Mouse (Mus musculus) lung, embryonic 16.5 days (tissue): ENCODE results near the gene Foxa1. TPM values are rescaled to one million over a fixed set of nuclear protein-coding genes. Genes with fewer than 3 reads are reported as not detected.

ENCODE experiments used
- ATAC-seq: fragments of 200-750 bp; cut with Nextera tagmentation; 2 replicates; pipeline ENCODE4 v1.8.0; 2017; ENCODE audit warnings: low read depth, mild to moderate bottlenecking, moderate library complexity
- H3K27ac ChIP-seq: fragments of 300-500 bp; sonication (generic); 2 replicates; pipeline ENCODE4 v1.5.1; 2014; ENCODE audit warnings: mild to moderate bottlenecking, control low read depth, low read length
- H3K27me3 ChIP-seq: fragments of 300-500 bp; sonication (generic); 2 replicates; pipeline ENCODE4 v1.6.1; 2014; ENCODE audit warnings: low read depth, low read length, mixed read lengths; ENCODE audit not compliant: control insufficient read depth, insufficient read depth
- H3K36me3 ChIP-seq: fragments of 300-500 bp; sonication (generic); 2 replicates; pipeline ENCODE4 v1.6.1; 2014; ENCODE audit warnings: low read length; ENCODE audit not compliant: control insufficient read depth, insufficient read depth
- H3K4me1 ChIP-seq: fragments of 300-500 bp; sonication (generic); replicated peaks from 2 replicates; pipeline ENCODE4 v1.6.1; 2014; ENCODE audit warnings: low read length, mixed read lengths; ENCODE audit not compliant: control insufficient read depth, insufficient read depth
- H3K4me2 ChIP-seq: fragments of 300-500 bp; sonication (generic); 2 replicates; pipeline ENCODE4 v1.6.1; 2014; ENCODE audit warnings: low read depth, low read length, control low read depth
- H3K4me3 ChIP-seq: fragments of 300-500 bp; sonication (generic); 2 replicates; pipeline ENCODE4 v1.5.1; 2014; ENCODE audit warnings: mild to moderate bottlenecking, low read length, control low read depth
- H3K9ac ChIP-seq: fragments of 300-500 bp; sonication (generic); 2 replicates; pipeline ENCODE4 v1.6.1; 2014; ENCODE audit warnings: low read length, control low read depth
- H3K9me3 ChIP-seq: fragments of 300-500 bp; sonication (generic); 2 replicates; pipeline ENCODE4 v1.6.1; 2016; ENCODE audit warnings: low read length; ENCODE audit not compliant: control insufficient read depth
- WGBS: fragments of 180-500 bp; shearing (Covaris S2); extraction: QIAGEN DNeasy Blood & Tissue Kit; methylation state at CpG from one replicate; pipeline ENCODE4 v1.1.7; 2014; 5-methylcytosine and 5-hydroxymethylcytosine counted together
- polyA plus RNA-seq: library from polyadenylated mRNA; unstranded; fragments of >200 nt; fragmentation: Nextera tagmentation; extraction: Ambion mirVana; gene quantifications from 2 replicates; pipeline ENCODE4 v1.2.1, GENCODE M21; 2015

Gene Foxa1
- polyA plus RNA-seq, 1 experiment from 2014 or later = 7.5 TPM

DNA sequence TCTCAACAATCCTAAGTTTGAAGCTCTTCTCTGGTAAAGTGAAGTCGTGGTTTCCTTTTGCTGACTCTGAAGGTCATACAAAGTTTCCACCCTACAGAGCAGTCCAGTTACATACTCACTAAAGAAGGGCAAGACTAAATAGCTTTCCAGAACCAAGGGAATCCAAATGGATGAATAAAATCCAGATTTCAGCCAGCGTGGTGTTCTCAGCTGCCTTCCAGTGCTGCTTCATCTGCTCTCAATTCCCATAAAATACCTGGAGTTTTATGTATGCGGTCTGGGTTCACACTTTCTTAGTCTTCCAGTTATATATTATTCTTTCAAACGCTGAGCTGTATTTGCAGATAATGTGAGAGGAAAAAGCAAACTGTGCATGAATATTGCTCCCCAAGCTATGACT, 35.6 kb downstream of the Foxa1 start:
- Histone ChIP-seq H3K4me3 (no peak overlapping the region), H3K9me3 (no peaks in the 10 kb centered on the region), H3K4me1 (peaks cover 2% of the 10 kb centered on the region; the same call in 1 of the 2 replicates), H3K4me2 (no peak overlapping the region), H3K9ac (no peak overlapping the region), H3K27ac (no peak overlapping the region), H3K27me3 (no peaks in the 10 kb centered on the region), H3K36me3 (no peaks in the 10 kb centered on the region)
- WGBS = 79% methylated on average over 4 of the region's 4 CpGs
- no peak for ATAC-seq

DNA sequence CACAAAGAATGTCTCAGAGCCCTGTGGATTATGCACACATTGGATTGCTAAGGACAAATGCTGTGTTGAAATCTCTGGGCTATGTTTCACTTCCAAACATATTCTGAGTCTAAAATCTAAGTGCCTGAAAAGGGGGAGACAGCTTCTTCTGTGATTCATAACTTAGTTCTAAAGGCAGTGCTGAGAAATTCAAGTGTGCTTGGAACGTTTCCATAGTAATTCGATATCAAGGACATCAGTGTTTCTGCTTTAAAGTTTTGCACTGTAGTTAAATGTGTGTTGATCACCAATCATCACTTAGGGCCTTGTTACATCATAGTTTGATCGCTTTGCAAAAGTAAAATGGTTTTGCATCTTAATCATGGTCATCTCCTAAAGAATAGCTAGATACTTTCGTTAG, 37.0 kb downstream of the Foxa1 start:
- Histone ChIP-seq H3K4me1 (no peaks in the 10 kb centered on the region; the same call in 1 of the 2 replicates), H3K4me2 (no peak overlapping the region), H3K27ac (peak overlapping the region; percentile 56), H3K4me3 (no peak overlapping the region), H3K36me3 (no peaks in the 10 kb centered on the region), H3K9me3 (no peaks in the 10 kb centered on the region), H3K9ac (no peak overlapping the region), H3K27me3 (no peaks in the 10 kb centered on the region)
- ATAC-seq = peak; percentile 17; the same call in 1 of the 2 replicates
- WGBS = 40% methylated on average over 4 of the region's 4 CpGs

DNA sequence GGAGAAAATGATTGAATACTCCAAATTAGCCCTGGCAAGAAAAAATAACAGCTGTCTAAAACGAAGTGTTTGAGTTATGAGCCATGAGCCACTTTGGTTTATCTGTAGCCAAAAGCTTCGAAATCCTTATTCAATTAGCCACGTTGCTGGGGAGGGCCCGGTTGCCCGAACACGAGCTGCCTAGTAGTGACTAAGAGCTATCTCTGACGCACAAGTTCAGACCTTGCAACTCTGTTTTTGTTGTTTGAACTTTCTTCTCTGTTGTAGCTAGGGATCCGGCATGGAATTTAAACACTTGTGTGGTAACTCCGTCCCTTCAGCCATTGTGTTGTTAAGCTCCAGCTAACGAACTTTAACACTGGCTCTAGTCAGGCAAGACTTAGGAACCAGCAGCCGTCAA, 37.8 kb downstream of the Foxa1 start:
- Histone ChIP-seq H3K9me3 (no peaks in the 10 kb centered on the region), H3K4me2 (no peak overlapping the region), H3K27ac (peak overlapping the region; percentile 56), H3K4me1 (no peaks in the 10 kb centered on the region; the same call in 1 of the 2 replicates), H3K9ac (peak overlapping the region; percentile 5; the same call in 1 of the 2 replicates), H3K27me3 (no peaks in the 10 kb centered on the region), H3K36me3 (no peaks in the 10 kb centered on the region), H3K4me3 (no peak overlapping the region)
- ATAC-seq = no peak
- WGBS = 35% methylated on average over 11 of the region's 11 CpGs

DNA sequence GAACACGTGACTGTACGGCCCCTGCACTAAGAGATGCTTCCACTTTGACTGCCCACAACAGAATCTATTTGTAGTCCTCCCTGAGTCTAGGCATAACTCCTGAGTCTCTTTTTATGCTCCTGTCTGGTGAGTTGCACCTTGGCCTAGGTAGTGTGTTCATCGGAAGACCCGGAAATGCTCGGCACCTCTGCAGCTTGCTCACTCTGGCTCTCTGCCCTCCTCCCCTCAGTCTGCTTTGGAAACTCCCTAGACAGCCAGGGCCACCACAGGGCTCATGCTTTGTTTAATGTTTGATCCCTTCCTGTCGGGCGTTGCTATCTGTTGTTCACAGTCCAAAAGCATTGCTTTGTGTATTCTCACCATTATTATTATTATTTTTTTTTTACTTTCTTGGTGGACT, 41.4 kb downstream of the Foxa1 start:
- no peaks in the 10 kb centered on the region for H3K4me1 ChIP-seq
- no peak overlapping the region for H3K9ac ChIP-seq
- no peaks in the 10 kb centered on the region for H3K36me3 ChIP-seq
- no peak overlapping the region for H3K4me3 ChIP-seq
- H3K9me3 ChIP-seq = no peaks in the 10 kb centered on the region
- H3K27ac ChIP-seq = no peak overlapping the region
- H3K27me3 ChIP-seq = no peaks in the 10 kb centered on the region
- no peak overlapping the region for H3K4me2 ChIP-seq
- ATAC-seq = no peak
- 63% methylated on average over 7 of the region's 7 CpGs for WGBS

DNA sequence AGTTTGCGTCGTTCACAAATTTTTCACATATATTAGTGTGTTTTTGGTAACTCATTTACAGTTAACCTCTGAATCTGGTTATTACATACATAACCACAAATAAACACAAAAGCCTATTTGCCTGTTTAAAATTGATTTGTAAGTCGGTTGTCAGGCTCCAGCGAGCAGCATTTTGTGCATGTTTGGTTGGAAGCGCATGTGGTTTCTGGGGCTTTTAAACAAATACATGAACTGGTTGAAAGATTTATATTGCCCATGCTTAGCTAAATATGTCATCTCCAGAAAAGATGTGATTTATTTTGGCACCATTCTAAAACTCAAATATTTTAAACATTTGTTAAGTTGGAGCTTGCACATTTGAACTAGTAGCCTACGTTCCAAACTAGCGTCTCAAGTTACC, 46.5 kb downstream of the Foxa1 start:
- H3K4me1 ChIP-seq = 0 out of 2 replicates have a peak, but pooled peaks cover 2% of the 10 kb centered on the region
- H3K9ac ChIP-seq = no peak overlapping the region
- no peak for ATAC-seq
- 45% methylated on average over 7 of the region's 7 CpGs for WGBS
- H3K4me3 ChIP-seq = no peak overlapping the region
- H3K4me2 ChIP-seq = no peak overlapping the region
- H3K27me3 ChIP-seq = no peaks in the 10 kb centered on the region
- H3K27ac ChIP-seq = no peak overlapping the region
- no peaks in the 10 kb centered on the region for H3K36me3 ChIP-seq
- no peaks in the 10 kb centered on the region for H3K9me3 ChIP-seq

DNA sequence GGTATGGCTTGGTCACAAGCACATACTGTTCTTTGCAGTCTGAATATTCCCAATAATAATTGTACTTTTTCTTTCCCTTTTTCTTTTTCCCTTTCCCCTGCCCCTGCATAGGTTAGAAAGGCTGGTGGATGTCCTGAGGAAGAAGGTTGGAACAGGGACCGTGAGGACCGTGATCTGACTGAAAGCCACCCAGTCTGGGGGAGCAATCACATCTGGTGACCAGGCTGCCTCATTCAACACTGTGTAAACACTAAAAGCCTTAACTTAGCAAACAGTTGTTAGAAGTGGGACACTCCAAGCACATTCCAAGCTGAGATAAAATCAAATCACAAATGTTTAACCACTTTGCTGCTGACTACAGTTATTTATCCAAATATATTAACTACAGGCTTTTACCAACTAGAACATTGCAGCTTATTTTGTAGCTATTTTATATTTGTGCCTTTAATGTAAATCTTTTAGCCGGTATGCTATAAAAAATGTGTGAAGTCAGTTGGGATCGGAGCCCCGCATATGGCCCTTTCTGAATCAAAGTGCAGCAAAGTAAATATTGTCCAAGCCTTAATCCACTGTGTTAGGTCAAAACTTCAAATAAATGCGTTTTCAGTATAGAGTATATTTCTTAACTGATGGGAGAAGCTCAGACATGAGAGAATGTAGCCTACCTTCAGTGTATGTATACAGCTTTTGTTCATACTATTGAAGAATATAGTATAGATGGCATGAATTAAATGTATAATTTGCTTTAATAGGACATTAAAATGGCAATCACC, 50.2 kb downstream of the Foxa1 start:
- Histone ChIP-seq H3K4me3 (no peak overlapping the region), H3K4me1 (0 out of 2 replicates have a peak, but pooled peaks cover 2% of the 10 kb centered on the region), H3K9me3 (no peaks in the 10 kb centered on the region), H3K27me3 (no peaks in the 10 kb centered on the region), H3K27ac (peak overlapping the region; percentile 37; the same call in 1 of the 2 replicates), H3K9ac (no peak overlapping the region), H3K4me2 (peak overlapping the region; percentile 5; the same call in 1 of the 2 replicates), H3K36me3 (no peaks in the 10 kb centered on the region)
- ATAC-seq = peak; percentile 97
- 38% methylated on average over 6 of the region's 6 CpGs for WGBS

Other genes starting within 250 kb of the Foxa1 start
- 3.0 and 5.1 TPM in 2 replicates for gene Ttc6, start 17.2 kb upstream of the Foxa1 start, polyA plus RNA-seq